Mouse (Mus musculus) forebrain, embryonic 14.5 days (tissue): ENCODE measurements at regions not wholly inside any gene's neighbourhood (a gene's known extent, or its start where the extent isn't known, plus 50 kb on each side); places are given as distances from the start of the nearest gene placed in this dataset.

ENCODE experiments used
- ATAC-seq: fragments of 200-750 bp; cut with Nextera tagmentation; 2 replicates; pipeline ENCODE4 v1.8.0; 2017; ENCODE audit warnings: mild to moderate bottlenecking, moderate library complexity
- DNase-seq: peaks from one replicate; pipeline ENCODE4 v3.0.0-alpha.2; 2015; ENCODE audit warnings: low spot score
- H3K27ac ChIP-seq: fragments of 300-500 bp; sonication (generic); 2 replicates; pipeline ENCODE4 v1.5.1; 2014; ENCODE audit warnings: low read depth, mild to moderate bottlenecking, control low read depth, low read length, moderate library complexity
- H3K27me3 ChIP-seq: fragments of 300-500 bp; sonication (generic); replicated peaks from 2 replicates; pipeline ENCODE4 v1.6.1; 2014; ENCODE audit warnings: low read length, control low read depth, mixed read lengths; ENCODE audit not compliant: control insufficient read depth, insufficient read depth
- H3K36me3 ChIP-seq: fragments of 300-500 bp; sonication (generic); 2 replicates; pipeline ENCODE4 v1.6.1; 2014; ENCODE audit warnings: low read length, control low read depth; ENCODE audit not compliant: control insufficient read depth, insufficient read depth
- H3K4me1 ChIP-seq: fragments of 300-500 bp; sonication (generic); 2 replicates; pipeline ENCODE4 v1.6.1; 2014; ENCODE audit warnings: antibody characterized with exemption, low read length, control low read depth; ENCODE audit not compliant: control insufficient read depth, insufficient read depth
- H3K4me2 ChIP-seq: fragments of 300-500 bp; sonication (generic); 2 replicates; pipeline ENCODE4 v1.6.1; 2014; ENCODE audit warnings: mild to moderate bottlenecking, control low read depth, low read length
- H3K4me3 ChIP-seq: fragments of 300-500 bp; sonication (generic); 2 replicates; pipeline ENCODE4 v1.5.1; 2014; ENCODE audit warnings: low read depth, low read length, control low read depth
- H3K9ac ChIP-seq: fragments of 300-500 bp; sonication (generic); 2 replicates; pipeline ENCODE4 v1.6.1; 2014; ENCODE audit warnings: mild to moderate bottlenecking, low read length, control low read depth, moderate library complexity
- H3K9me3 ChIP-seq: fragments of 300-500 bp; sonication (generic); replicated peaks from 2 replicates; pipeline ENCODE4 v1.6.1; 2016; ENCODE audit warnings: low read length, control low read depth, mixed read lengths; ENCODE audit not compliant: control insufficient read depth
- WGBS: fragments of 180-500 bp; shearing (Covaris S2); extraction: QIAGEN DNeasy Blood & Tissue Kit; methylation state at CpG from one replicate; pipeline ENCODE4 v1.1.7; 2014; 5-methylcytosine and 5-hydroxymethylcytosine counted together

DNA sequence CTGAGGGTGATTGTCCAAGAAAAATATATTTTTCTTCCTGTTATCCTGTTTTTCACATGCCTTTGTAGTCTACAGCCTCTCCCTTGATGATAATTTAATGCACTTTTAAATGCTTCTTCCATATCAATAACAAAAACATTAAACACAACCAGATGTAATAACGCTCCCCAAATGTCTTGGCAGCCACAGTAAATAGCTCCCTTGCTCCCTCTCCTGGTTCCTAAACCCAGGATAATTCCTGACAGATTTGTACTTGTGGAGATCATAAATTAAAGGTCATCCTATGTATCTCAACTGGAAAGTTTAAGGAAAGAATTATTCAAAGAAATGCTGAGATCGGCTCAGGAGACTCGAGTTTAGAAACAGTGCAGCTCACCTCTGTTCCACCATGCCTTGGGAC is 306.6 kb downstream of the Arl4a start:
- Histone ChIP-seq H3K9ac (no peak overlapping the region), H3K27me3 (no peaks in the 10 kb centered on the region), H3K9me3 (no peaks in the 10 kb centered on the region), H3K27ac (no peak overlapping the region), H3K4me3 (no peak overlapping the region), H3K36me3 (no peaks in the 10 kb centered on the region), H3K4me1 (peaks cover 5% of the 10 kb centered on the region), H3K4me2 (no peak overlapping the region)
- ATAC-seq (no peak), DNase-seq (no peak)
- whole genome bisulfite sequencing: 84% methylated on average over 3 of the region's 3 CpGs

DNA sequence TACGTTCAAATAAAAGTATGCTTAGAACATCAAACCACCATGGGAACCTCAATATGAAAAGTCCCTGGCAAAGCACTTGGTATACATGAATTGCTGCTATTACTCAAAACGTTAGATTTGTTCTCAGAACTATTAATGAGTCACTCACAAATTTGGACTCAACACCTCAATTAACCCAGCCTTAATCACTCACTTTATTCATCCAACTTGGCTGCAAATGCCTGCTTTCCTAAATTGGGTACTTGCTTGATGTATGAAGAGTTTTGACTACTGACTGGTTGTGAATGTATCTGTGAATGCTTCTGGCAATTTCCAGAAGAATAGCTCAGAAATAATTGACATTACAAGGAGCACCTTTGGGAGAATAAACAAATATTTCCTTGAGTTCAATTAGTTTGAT is 308.6 kb downstream of the Arl4a start:
- Histone ChIP-seq H3K4me3 (no peak overlapping the region), H3K9ac (no peak overlapping the region)

DNA sequence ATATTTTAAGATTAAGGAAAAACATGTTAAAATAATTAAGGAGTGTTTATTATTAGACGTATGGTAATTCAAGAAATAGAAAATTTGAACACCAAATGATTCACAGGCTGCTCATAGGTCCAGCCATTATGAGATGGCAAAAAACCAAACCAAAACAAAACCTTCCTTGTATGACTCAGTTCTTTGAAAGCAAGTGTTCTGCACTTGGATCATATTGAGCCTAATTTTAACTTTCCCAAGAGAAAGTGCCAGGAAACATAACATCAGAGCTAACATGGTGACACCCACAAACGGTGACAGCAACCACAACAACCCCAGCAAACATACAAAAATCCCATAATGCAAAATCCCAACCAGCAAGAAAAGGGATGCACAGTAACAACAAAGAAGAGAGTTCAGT is 313.7 kb downstream of the Arl4a start:
- Histone ChIP-seq H3K27ac (no peak overlapping the region), H3K4me1 (no peaks in the 10 kb centered on the region), H3K4me3 (no peak overlapping the region), H3K4me2 (no peak overlapping the region), H3K36me3 (no peaks in the 10 kb centered on the region), H3K27me3 (no peaks in the 10 kb centered on the region), H3K9ac (no peak overlapping the region), H3K9me3 (no peaks in the 10 kb centered on the region)
- no peak for ATAC-seq
- WGBS: 88% methylated on average over 2 of the region's 2 CpGs
- DNase-seq: no peak

More for the DNA sequence above, 308.6 kb downstream of the Arl4a start:
- no peak for DNase-seq
- Histone ChIP-seq H3K9me3 (no peaks in the 10 kb centered on the region), H3K27me3 (no peaks in the 10 kb centered on the region), H3K36me3 (no peaks in the 10 kb centered on the region), H3K4me1 (no peaks in the 10 kb centered on the region; the same call in 1 of the 2 replicates), H3K4me2 (no peak overlapping the region), H3K27ac (no peak overlapping the region)
- 53% methylated on average over 2 of the region's 2 CpGs for WGBS
- no peak for ATAC-seq

DNA sequence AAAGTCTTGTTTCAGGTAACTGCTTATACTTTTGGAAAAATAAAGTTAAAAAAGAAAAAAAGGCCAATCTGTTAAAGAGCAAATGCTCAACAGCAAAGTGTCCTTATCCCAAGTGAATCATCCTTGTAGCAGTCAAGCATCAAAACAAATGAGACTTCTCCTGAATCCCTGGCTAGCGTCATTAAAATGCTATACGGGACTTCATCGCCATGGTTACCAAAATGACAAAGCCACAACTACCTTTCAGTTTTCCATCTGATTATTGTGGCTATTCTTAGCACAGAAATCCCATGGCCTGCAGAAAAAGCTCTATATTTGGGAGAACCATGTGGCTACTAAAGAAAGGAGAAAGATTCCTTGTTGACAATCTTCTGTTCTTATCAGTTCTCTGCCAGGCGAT is 322.7 kb downstream of the Arl4a start:
- WGBS: 27% methylated on average over 4 of the region's 4 CpGs
- Histone ChIP-seq H3K4me3 (no peak overlapping the region), H3K27me3 (no peaks in the 10 kb centered on the region), H3K27ac (0 out of 2 replicates have a peak overlapping the region, but pooled peaks have one; percentile 46), H3K9ac (no peak overlapping the region), H3K9me3 (no peaks in the 10 kb centered on the region), H3K36me3 (no peaks in the 10 kb centered on the region), H3K4me1 (peaks cover 8% of the 10 kb centered on the region; the same call in 1 of the 2 replicates), H3K4me2 (no peak overlapping the region)
- DNase-seq: peak; percentile 80
- peak; percentile 62; the same call in 1 of the 2 replicates for ATAC-seq

DNA sequence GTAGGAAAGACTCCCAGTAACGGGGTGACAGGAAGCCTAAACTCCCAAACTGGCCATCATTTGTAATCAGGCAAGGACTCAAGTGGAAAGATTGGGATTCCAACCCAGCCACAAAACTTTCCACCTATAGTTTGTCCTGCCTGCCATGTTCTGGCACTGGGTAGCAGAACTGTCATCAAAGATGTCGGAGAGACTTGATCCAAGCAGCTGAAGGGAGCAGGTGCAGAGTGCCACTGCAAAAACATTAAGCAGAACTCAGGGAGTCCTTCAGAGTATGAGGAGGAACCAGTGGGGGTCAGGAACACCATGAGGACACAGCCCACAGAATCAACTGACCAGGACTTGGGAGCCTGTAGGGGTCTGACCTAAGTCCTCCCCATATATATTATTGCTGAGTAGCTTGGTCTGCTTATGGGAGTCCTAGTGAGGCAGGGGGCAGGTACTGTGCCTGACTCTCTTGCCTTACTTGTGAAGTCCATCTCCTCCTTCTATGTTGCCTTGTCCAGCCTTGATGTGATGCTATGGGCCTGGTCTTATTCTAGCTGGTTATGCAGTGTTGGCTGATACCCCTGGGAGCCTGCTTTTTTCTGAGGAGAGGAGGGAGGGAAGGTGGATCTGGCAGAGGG is 323.5 kb downstream of the Arl4a start:
- Histone ChIP-seq H3K9me3 (no peaks in the 10 kb centered on the region), H3K9ac (no peak overlapping the region), H3K27ac (no peak overlapping the region), H3K4me1 (peaks cover 8% of the 10 kb centered on the region; the same call in 1 of the 2 replicates), H3K4me3 (no peak overlapping the region), H3K36me3 (no peaks in the 10 kb centered on the region), H3K4me2 (no peak overlapping the region), H3K27me3 (no peaks in the 10 kb centered on the region)
- no peak for ATAC-seq
- WGBS: 83% methylated on average over 2 of the region's 2 CpGs
- DNase-seq: no peak

DNA sequence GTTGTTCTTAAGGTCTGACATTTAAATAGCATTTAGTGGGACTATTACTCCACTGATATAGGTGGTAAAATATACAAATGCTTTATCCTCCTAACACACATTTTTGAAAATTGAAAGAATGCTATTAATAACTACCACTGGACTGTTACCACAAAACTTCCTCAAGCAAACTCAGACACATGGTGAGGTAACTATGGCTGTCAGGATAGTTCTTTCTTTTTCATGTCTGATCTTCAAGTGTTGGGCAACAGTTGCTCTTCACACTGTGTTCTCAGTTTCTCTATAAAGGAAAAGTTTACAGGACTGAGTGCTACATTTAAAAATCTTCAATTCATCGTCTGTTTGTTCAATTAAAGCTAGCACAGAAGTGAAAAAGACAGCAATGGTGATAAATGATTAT is 326.0 kb downstream of the Arl4a start:
- Histone ChIP-seq H3K9me3 (no peaks in the 10 kb centered on the region), H3K4me1 (peaks cover 8% of the 10 kb centered on the region; the same call in 1 of the 2 replicates), H3K27ac (no peak overlapping the region), H3K4me3 (no peak overlapping the region), H3K36me3 (no peaks in the 10 kb centered on the region), H3K9ac (no peak overlapping the region), H3K27me3 (no peaks in the 10 kb centered on the region), H3K4me2 (no peak overlapping the region)
- WGBS: 75% methylated on average over 1 of the region's 1 CpGs
- DNase-seq (no peak), ATAC-seq (no peak)

DNA sequence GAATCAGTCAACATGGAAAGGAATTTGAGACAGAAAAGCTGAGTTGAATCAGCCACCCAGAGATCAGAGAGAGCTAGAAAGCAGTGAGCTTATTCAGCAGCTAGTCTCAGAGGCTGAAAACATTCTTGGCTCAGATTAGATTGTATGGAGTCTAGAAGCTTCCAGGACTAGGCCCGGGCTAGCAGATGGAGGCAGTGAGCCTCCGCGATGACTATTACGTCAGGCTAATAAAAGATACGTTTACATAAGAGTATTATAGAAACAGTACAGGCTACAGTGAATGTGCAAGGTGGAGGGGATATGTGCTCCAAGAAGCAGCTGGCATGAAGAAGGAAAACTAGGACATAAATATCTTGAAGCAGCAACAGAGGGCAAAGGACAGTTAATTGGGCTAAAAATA is 328.0 kb downstream of the Arl4a start:
- DNase-seq (peak; percentile 24), ATAC-seq (peak; percentile 23; the same call in 1 of the 2 replicates)
- H3K4me2 ChIP-seq: no peak overlapping the region
- H3K4me1 ChIP-seq: 0 out of 2 replicates have a peak, but pooled peaks cover 3% of the 10 kb centered on the region
- H3K4me3 ChIP-seq: no peak overlapping the region
- no peaks in the 10 kb centered on the region for H3K9me3 ChIP-seq
- WGBS: 53% methylated on average over 5 of the region's 5 CpGs
- H3K36me3 ChIP-seq: no peaks in the 10 kb centered on the region
- H3K9ac ChIP-seq: no peak overlapping the region
- no peaks in the 10 kb centered on the region for H3K27me3 ChIP-seq
- H3K27ac ChIP-seq: no peak overlapping the region

DNA sequence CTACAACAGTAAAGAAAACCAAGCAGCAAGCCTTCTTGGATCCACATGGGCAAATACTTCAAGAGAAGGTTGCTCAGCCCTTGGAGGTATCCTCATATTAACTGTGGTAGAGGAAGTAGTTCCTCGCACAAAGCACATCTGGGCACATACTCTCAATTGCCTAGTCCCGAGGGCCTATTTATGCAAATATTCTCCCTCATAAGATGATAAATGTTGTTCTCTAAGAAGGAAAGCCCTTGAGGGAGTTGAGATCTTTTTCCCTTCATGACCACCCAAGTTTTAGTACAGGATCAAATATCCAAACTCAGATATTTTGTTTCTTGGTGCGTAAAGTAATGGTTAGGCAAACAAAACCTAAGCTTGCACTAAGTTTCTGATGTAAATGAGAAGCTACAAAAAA is 340.6 kb downstream of the Arl4a start:
- ATAC-seq: no peak
- H3K9me3 ChIP-seq: no peaks in the 10 kb centered on the region
- WGBS: 80% methylated on average over 3 of the region's 3 CpGs

DNA sequence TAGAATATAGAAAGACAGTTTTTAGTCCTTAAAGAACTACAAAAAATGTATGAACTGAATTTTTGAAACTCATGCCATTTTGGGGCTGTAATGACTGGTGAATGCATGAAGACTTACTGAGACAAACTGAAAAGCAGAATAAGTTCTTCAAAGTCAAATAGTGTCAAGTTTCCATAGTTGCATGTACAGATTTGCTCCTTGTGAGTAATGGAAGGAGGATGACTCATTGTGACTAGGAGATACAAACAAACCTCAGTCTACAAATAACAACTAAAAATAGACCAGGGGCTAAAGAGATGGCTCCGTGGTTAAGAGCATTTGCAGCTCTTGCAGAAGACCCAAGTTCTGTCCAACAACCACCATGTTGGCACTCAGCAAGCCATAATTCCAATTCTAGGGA is 342.5 kb downstream of the Arl4a start:
- Histone ChIP-seq H3K4me1 (no peaks in the 10 kb centered on the region), H3K4me2 (no peak overlapping the region), H3K9ac (no peak overlapping the region), H3K27me3 (no peaks in the 10 kb centered on the region), H3K36me3 (no peaks in the 10 kb centered on the region), H3K27ac (no peak overlapping the region), H3K9me3 (no peaks in the 10 kb centered on the region), H3K4me3 (no peak overlapping the region)
- no peak for DNase-seq
- no peak for ATAC-seq
- 76% methylated on average over 1 of the region's 1 CpGs for WGBS

More for the DNA sequence above, 340.6 kb downstream of the Arl4a start:
- no peaks in the 10 kb centered on the region for H3K4me1 ChIP-seq
- no peak overlapping the region for H3K4me3 ChIP-seq
- H3K4me2 ChIP-seq: no peak overlapping the region
- H3K9ac ChIP-seq: no peak overlapping the region
- DNase-seq: no peak
- H3K27ac ChIP-seq: no peak overlapping the region
- H3K27me3 ChIP-seq: no peaks in the 10 kb centered on the region
- H3K36me3 ChIP-seq: no peaks in the 10 kb centered on the region
